In the genomic region with DNA sequence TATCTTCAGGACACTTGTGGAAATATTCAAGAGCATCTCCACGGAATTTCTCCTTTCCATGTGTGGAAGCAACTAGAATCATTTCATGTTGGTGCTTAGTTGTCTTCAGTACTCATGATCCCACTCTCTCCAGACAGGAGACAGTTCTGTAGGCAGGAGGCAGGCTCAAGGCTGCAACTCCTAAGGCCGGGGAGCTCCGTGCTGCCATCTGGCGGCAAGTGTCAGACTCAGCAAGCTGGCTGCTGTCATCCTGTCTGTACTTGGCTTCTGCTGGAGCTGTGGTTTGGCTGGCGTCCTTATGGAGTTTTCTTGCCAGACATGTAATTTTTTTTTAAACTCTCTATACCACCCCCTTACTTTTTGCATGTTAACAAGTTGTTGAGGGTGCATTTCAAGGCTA, we compare ENCODE assay signal across 9 mouse cellular contexts. TPM values are rescaled to one million over a fixed set of nuclear protein-coding genes. Genes with fewer than 3 reads are reported as not detected.
A peak's percentile ranks its signal among the peaks of the same experiment; 100 is the strongest.
DNase-seq lines count a peak whose midpoint lies in the region; ATAC-seq and TF ChIP-seq lines count a peak whose summit lies in the region.
"Had no signal": no experiment of that assay in that cellular context is flagged by ENCODE, and none has a peak within 500 bp of the region (broad histone marks: within the 10 kb centered on the region; RNA-seq: fewer than 3 reads in every experiment).

No protein-coding gene starts in this region.

- WGBS in forebrain, embryonic 15.5 days, result 3% methylated on average over 5 of the region's 5 CpGs

- no peak overlapping the region for H3K4me2 ChIP-seq in forebrain, embryonic 15.5 days (replicated peaks)
- H3K4me2 ChIP-seq: heart, embryonic 15.5 days had no signal

- DNase-seq in G1E (ENCODE audit: low spot score), result peak; percentile 43
- DNase-seq in layer of hippocampus, adult 8-10 months (ENCODE audit: low spot score in 2 of 2), result peak; percentile 54 to 76
- peak; percentile 83 for DNase-seq in lung, postnatal 14 days
- peak; percentile 80 for DNase-seq in retina, postnatal 1 day
- peak; percentile 53 for DNase-seq in urinary bladder, adult 18-20 months (ENCODE audit: low spot score in 2 of 2)

- no peak overlapping the region for H3K4me3 ChIP-seq in G1E (ENCODE audit: low read depth, low read length)
- H3K4me3 ChIP-seq in forebrain, embryonic 15.5 days, result no peak overlapping the region
- H3K4me3 ChIP-seq: heart, embryonic 15.5 days had no signal

- H3K36me3 ChIP-seq in G1E (replicated peaks), result no peaks in the 10 kb centered on the region
- no peaks in the 10 kb centered on the region for H3K36me3 ChIP-seq in forebrain, embryonic 15.5 days
- H3K36me3 ChIP-seq: heart, embryonic 15.5 days had no signal

- no peak for ATAC-seq in G1E (ENCODE audit: extremely low read depth, insufficient number of reproducible peaks, low FRiP score, poor library complexity, severe bottlenecking)
- 0 out of 2 replicates have a peak, but pooled peaks have one; percentile 50 for ATAC-seq in cerebellum, adult (ENCODE audit: insufficient number of reproducible peaks, low FRiP score, low TSS enrichment)
- peak; percentile 84 for ATAC-seq in forebrain, embryonic 15.5 days (replicated peaks)
- peak; percentile 75 to 86 for ATAC-seq in hematopoietic stem cell, adult 5-6 weeks (replicated peaks in 1 of 2; ENCODE audit: insufficient read depth in 1 of 2, low FRiP score in 2 of 2, low TSS enrichment in 1 of 2, low read depth in 1 of 2, poor library complexity in 2 of 2, severe bottlenecking in 2 of 2)

- peaks cover 12% of the 10 kb centered on the region for H3K27me3 ChIP-seq in G1E (ENCODE audit: insufficient read depth, low read length)
- H3K27me3 ChIP-seq in forebrain, embryonic 15.5 days, result no peaks in the 10 kb centered on the region
- H3K27me3 ChIP-seq: heart, embryonic 15.5 days had no signal

- H3K9ac ChIP-seq in forebrain, embryonic 15.5 days (replicated peaks), result no peak overlapping the region
- H3K9ac ChIP-seq: heart, embryonic 15.5 days had no signal

- H3K4me1 ChIP-seq in G1E (ENCODE audit: insufficient read depth, low read depth, low read length), result no peaks in the 10 kb centered on the region
- H3K4me1 ChIP-seq in forebrain, embryonic 15.5 days, result peaks cover 47% of the 10 kb centered on the region

- no peaks in the 10 kb centered on the region for H3K9me3 ChIP-seq in G1E (replicated peaks)
- H3K9me3 ChIP-seq in forebrain, embryonic 15.5 days, result no peaks in the 10 kb centered on the region
- H3K9me3 ChIP-seq: heart, embryonic 15.5 days had no signal

- H3K27ac ChIP-seq in forebrain, embryonic 15.5 days (replicated peaks), result no peak overlapping the region
- H3K27ac ChIP-seq: heart, embryonic 15.5 days had no signal

- peak; percentile 88 for TF ChIP-seq CTCF in G1E (IDR thresholded peaks at IDR 0.05; ENCODE audit: low read depth, low read length)

RNA-seq across cellular contexts. Expression of gene Bmper, which starts 27.1 kb away (rescaled TPM):
- total RNA-seq in G1E (2014; fragmentation: Nextera tagmentation), result not detected in 2 replicates
- 0.11 TPM in 1 of 2 replicates, not detected in the other for total RNA-seq in G1E (2017)
- not detected in 2 replicates for polyA plus RNA-seq in G1E (2012)
- polyA plus RNA-seq in forebrain, embryonic 15.5 days (2015; fragmentation: Nextera tagmentation; extraction: Ambion mirVana), result 13.7 and 17.0 TPM in 2 replicates
- total RNA-seq in hematopoietic stem cell, adult 5-6 weeks (2017), result not detected in 2 replicates
- total RNA-seq in layer of hippocampus, adult 8-10 months (2022), result 1 to 10 TPM; 4.9 to 7.0 (median 5.2) TPM
